Mouse (Mus musculus) heart, postnatal 0 days (tissue): ENCODE results near the gene Elmsan1. TPM values are rescaled to one million over a fixed set of nuclear protein-coding genes. Genes with fewer than 3 reads are reported as not detected.

ENCODE experiments used
- ATAC-seq: fragments of 200-750 bp; cut with Nextera tagmentation; 2 replicates; pipeline ENCODE4 v1.8.0; 2017; ENCODE audit warnings: low read depth, moderate number of reproducible peaks, moderate library complexity; ENCODE audit not compliant: insufficient read depth
- DNase-seq: peaks from one replicate; pipeline ENCODE4 v3.0.0-alpha.2; 2016; ENCODE audit warnings: low spot score
- H3K27ac ChIP-seq: fragments of 300-500 bp; sonication (generic); 2 replicates; pipeline ENCODE4 v1.5.1; 2014; ENCODE audit warnings: low read depth, mild to moderate bottlenecking
- H3K27me3 ChIP-seq: fragments of 300-500 bp; sonication (generic); 2 replicates; pipeline ENCODE4 v1.6.1; 2014; ENCODE audit warnings: low read length, mixed read lengths; ENCODE audit not compliant: control insufficient read depth, insufficient read depth
- H3K36me3 ChIP-seq: fragments of 300-500 bp; sonication (generic); replicated peaks from 2 replicates; pipeline ENCODE4 v1.6.1; 2014; ENCODE audit warnings: low read length, mixed read lengths; ENCODE audit not compliant: control insufficient read depth, insufficient read depth
- H3K4me1 ChIP-seq: fragments of 300-500 bp; sonication (generic); 2 replicates; pipeline ENCODE4 v1.6.1; 2014; ENCODE audit warnings: antibody characterized with exemption; ENCODE audit not compliant: control insufficient read depth, insufficient read depth
- H3K4me2 ChIP-seq: fragments of 300-500 bp; sonication (generic); 2 replicates; pipeline ENCODE4 v1.6.1; 2014; ENCODE audit warnings: low read depth, mild to moderate bottlenecking, low read length, moderate library complexity
- H3K4me3 ChIP-seq: fragments of 300-500 bp; sonication (generic); 2 replicates; pipeline ENCODE4 v1.5.1; 2014; ENCODE audit warnings: low read depth, low read length
- H3K9ac ChIP-seq: fragments of 300-500 bp; sonication (generic); replicated peaks from 2 replicates; pipeline ENCODE4 v1.6.1; 2014; ENCODE audit warnings: low read depth, low read length, mixed read lengths
- H3K9me3 ChIP-seq: fragments of 300-500 bp; sonication (generic); replicated peaks from 2 replicates; pipeline ENCODE4 v1.6.1; 2016; ENCODE audit warnings: low read length; ENCODE audit not compliant: control insufficient read depth
- CTCF ChIP-seq: IDR thresholded peaks from 2 replicates; pipeline ENCODE4 v1.5.1; 2016; ENCODE audit warnings: antibody characterized with exemption, control low read depth, low read depth
- EP300 ChIP-seq: IDR thresholded peaks from 2 replicates; pipeline ENCODE4 v1.6.1; 2016; ENCODE audit warnings: antibody characterized with exemption, low read depth
- WGBS: fragments of 180-500 bp; shearing (Covaris S2); extraction: QIAGEN DNeasy Blood & Tissue Kit; methylation state at CpG from one replicate; pipeline ENCODE4 v1.1.7; 2014; 5-methylcytosine and 5-hydroxymethylcytosine counted together
- polyA plus RNA-seq: library from polyadenylated mRNA; unstranded; fragments of >200 nt; fragmentation: Nextera tagmentation; extraction: Ambion mirVana; gene quantifications from 2 replicates; pipeline ENCODE4 v1.2.1, GENCODE M21; 2015
- total RNA-seq: library from RNA; depleted of rRNA; stranded (reverse); fragments of >200 nt; gene quantifications from 2 replicates; pipeline ENCODE4 v1.2.3, GENCODE M21; 2014; ENCODE audit warnings: low replicate concordance; rRNA removed

Gene Elmsan1
- total RNA-seq (13.5 and 14.5 TPM in 2 replicates), polyA plus RNA-seq (3.5 and 3.6 TPM in 2 replicates)

- H3K9ac ChIP-seq, result peak within 1 kb of the TSS; percentile 94
- H3K9me3 ChIP-seq, result no peaks in the 10 kb centered on the region
- ATAC-seq (peak; percentile 87), DNase-seq (peak; percentile 83)
- H3K27ac ChIP-seq, result peak within 1 kb of the TSS; percentile 94
- no peaks in the 10 kb centered on the region for H3K27me3 ChIP-seq
- peaks cover 37% of the 10 kb centered on the region for H3K4me1 ChIP-seq
- no peaks in the 10 kb centered on the region for H3K36me3 ChIP-seq
- under 1% methylated on average over 70 of the region's 82 CpGs for WGBS
- peak within 1 kb of the TSS; percentile 95 for H3K4me3 ChIP-seq
- H3K4me2 ChIP-seq, result peak within 1 kb of the TSS; percentile 90
- no peak for TF ChIP-seq CTCF
- no peak for TF ChIP-seq EP300
Measured at GRCm38 (mm10) chr12:84218289-84219120, at the start of gene Elmsan1. Elmsan1 (minus strand) TSS chr12:84218881.

GRCm38 (mm10) chr12:84267264-84267663, 48.6 kb upstream of the Elmsan1 start:
- no peak overlapping the region for H3K27ac ChIP-seq

GRCm38 (mm10) chr12:84260363-84260762, 41.7 kb upstream of the Elmsan1 start:
- TF ChIP-seq EP300, result no peak
- TF ChIP-seq CTCF, result no peak
- Histone ChIP-seq H3K9ac (no peak overlapping the region), H3K36me3 (no peaks in the 10 kb centered on the region), H3K4me2 (no peak overlapping the region), H3K27me3 (no peaks in the 10 kb centered on the region), H3K4me1 (no peaks in the 10 kb centered on the region), H3K9me3 (no peaks in the 10 kb centered on the region), H3K27ac (no peak overlapping the region), H3K4me3 (no peak overlapping the region)
- ATAC-seq, result no peak
- WGBS, result 74% methylated on average over 7 of the region's 7 CpGs
- no peak for DNase-seq

More at GRCm38 (mm10) chr12:84267264-84267663, 48.6 kb upstream of the Elmsan1 start:
- Histone ChIP-seq H3K9ac (no peak overlapping the region), H3K36me3 (no peaks in the 10 kb centered on the region), H3K9me3 (no peaks in the 10 kb centered on the region), H3K4me1 (no peaks in the 10 kb centered on the region), H3K4me2 (no peak overlapping the region), H3K4me3 (no peak overlapping the region), H3K27me3 (no peaks in the 10 kb centered on the region)
- 52% methylated on average over 2 of the region's 2 CpGs for WGBS
- no peak for TF ChIP-seq CTCF
- no peak for TF ChIP-seq EP300
- ATAC-seq (no peak), DNase-seq (no peak)

DNA sequence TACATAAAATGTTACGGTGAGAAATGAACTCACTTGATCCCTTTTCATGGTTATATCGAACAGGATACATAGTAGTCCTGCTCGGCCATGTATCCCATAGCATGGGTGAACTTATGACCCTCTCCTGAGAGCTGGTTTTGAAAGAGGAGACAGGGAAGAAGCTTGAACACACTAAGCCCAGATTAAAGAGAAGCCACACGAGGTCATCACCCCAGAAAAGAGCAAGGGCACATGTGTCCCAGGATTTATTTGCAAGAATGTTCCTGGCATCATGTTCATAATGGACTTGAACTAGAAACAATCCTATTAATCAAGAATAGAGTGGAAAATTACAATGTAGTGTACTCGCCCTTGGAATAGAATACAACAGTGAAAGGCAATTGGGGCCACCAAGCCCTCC, 36.2 kb upstream of the Elmsan1 start:
- no peaks in the 10 kb centered on the region for H3K36me3 ChIP-seq
- H3K9ac ChIP-seq, result no peak overlapping the region
- 71% methylated on average over 5 of the region's 5 CpGs for WGBS
- ATAC-seq, result no peak
- DNase-seq, result no peak
- H3K9me3 ChIP-seq, result no peaks in the 10 kb centered on the region
- H3K27ac ChIP-seq, result no peak overlapping the region
- no peaks in the 10 kb centered on the region for H3K4me1 ChIP-seq
- H3K4me2 ChIP-seq, result no peak overlapping the region
- H3K4me3 ChIP-seq, result no peak overlapping the region
- TF ChIP-seq EP300 (no peak), CTCF (no peak)
- H3K27me3 ChIP-seq, result no peaks in the 10 kb centered on the region

DNA sequence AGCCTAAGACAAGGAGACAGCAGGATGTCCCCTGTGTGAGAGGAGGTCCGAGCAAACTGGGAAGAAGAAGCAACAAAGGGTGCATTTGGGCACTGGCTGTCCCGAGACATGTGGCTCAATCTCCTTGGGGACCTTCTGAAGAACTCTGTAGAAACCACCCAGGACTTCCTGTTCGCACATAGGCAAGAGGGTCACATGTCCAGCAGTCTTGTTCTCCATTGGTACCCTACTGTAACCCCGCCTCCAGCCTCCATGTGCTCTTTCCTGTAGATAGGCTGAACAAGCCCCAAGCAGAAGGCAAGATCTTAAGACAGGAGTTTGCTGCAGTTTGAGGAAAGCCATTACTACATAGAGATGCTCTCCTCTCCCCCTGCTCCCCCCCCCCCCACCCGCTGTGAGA, 34.1 kb upstream of the Elmsan1 start:
- 78% methylated on average over 5 of the region's 5 CpGs for WGBS
- Histone ChIP-seq H3K4me2 (no peak overlapping the region), H3K4me1 (no peaks in the 10 kb centered on the region), H3K27me3 (no peaks in the 10 kb centered on the region), H3K4me3 (no peak overlapping the region), H3K9me3 (no peaks in the 10 kb centered on the region), H3K27ac (no peak overlapping the region), H3K9ac (no peak overlapping the region), H3K36me3 (no peaks in the 10 kb centered on the region)
- ATAC-seq (no peak), DNase-seq (no peak)
- TF ChIP-seq EP300, result no peak
- no peak for TF ChIP-seq CTCF
